In the genomic region with DNA sequence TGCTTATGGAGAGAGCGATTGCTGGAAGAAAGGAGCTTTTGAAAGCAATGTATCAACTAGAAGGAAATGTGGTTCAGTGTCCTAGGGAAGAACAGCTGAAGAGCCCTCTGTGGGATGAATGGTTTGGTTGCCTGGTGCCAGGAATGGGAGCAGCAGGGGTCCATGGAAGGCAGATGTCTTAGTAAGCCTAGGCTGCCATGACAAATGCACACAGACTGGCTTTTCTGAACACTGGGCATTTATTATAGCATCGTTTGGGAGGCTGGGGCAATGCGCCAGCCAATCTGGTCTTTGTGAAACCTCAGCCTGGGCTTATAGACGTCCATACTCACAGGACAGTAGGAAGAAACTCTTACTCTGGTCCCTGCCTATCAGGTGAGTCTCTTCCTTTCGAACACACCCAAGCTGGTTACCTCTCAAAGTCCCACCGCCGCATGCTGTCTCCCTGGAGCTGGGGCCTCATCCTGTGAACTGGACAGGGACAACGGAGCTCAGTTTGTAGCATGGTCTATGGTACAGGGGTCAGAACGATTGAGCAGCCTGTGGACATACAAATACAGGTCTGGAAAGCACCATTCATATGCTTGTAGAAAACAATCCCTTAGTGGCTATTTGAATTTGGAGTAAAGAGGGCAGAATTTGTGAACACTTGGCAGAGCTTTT, we compare ENCODE assay signal across 14 mouse cellular contexts.
DNase-seq lines count a peak whose midpoint lies in the region.
"Had no signal": no experiment of that assay in that cellular context is flagged by ENCODE, and none has a peak within 500 bp of the region (broad histone marks: within the 10 kb centered on the region; RNA-seq: fewer than 3 reads in every experiment).

No protein-coding gene starts in this region.

- peak; percentile 69 for DNase-seq in heart, adult 11 months
- DNase-seq in heart, postnatal 36 days = no peak
- DNase-seq in brain, adult 2 months (ENCODE audit: low read depth, low spot score) = peak; percentile 70
- DNase-seq in cerebellum, postnatal 36 days = peak; percentile 62 to 71
- peak; percentile 45 for DNase-seq in mesoderm, embryonic 11.5 days (ENCODE audit: low read depth, low spot score)
- no peak for DNase-seq in left cerebral cortex, postnatal 10 days (ENCODE audit: extremely low spot score in 1 of 2, low spot score in 2 of 2)
- DNase-seq in liver = no peak
- no peak for DNase-seq in limb, embryonic 10.5 days (ENCODE audit: low spot score)
- DNase-seq: gastrocnemius, postnatal 10 days; kidney, adult 18-20 months; lung, embryonic 14.5 days; right cerebral cortex, postnatal 14 days had no signal

- H3K4me3 ChIP-seq in limb, embryonic 10.5 days = no peak overlapping the region
- H3K4me3 ChIP-seq: limb, embryonic 13.5 days had no signal

- H3K36me3 ChIP-seq in limb, embryonic 10.5 days = no peaks in the 10 kb centered on the region
- H3K36me3 ChIP-seq: G1E; limb, embryonic 13.5 days had no signal

- H3K27ac ChIP-seq in limb, embryonic 10.5 days = no peak overlapping the region
- H3K27ac ChIP-seq: limb, embryonic 13.5 days had no signal

- intact Hi-C loops in heart, postnatal 36 days (cut with DNase I) = no loop called here
- intact Hi-C loops in left cerebral cortex, postnatal 10 days (cut with DNase I) = no loop called here

- H3K9me3 ChIP-seq in limb, embryonic 10.5 days (replicated peaks) = no peaks in the 10 kb centered on the region
- H3K9me3 ChIP-seq: limb, embryonic 13.5 days had no signal

- WGBS in limb, embryonic 10.5 days = 89% methylated on average over 9 of the region's 9 CpGs

- H3K27me3 ChIP-seq in limb, embryonic 10.5 days (ENCODE audit: low read depth, poor library complexity, severe bottlenecking) = no peaks in the 10 kb centered on the region
- H3K27me3 ChIP-seq: limb, embryonic 13.5 days had no signal

- peaks cover 9% of the 10 kb centered on the region for H3K4me1 ChIP-seq in limb, embryonic 10.5 days

Comparison
In these comparisons a context has a peak if more than half of its experiments do, and no peak if none do; other contexts are left out.
1. DNase-seq: peak in heart, adult 11 months (single experiment), brain, adult 2 months (single experiment), cerebellum, postnatal 36 days (2 of 2) and mesoderm, embryonic 11.5 days (single experiment); none in heart, postnatal 36 days (0 of 2), left cerebral cortex, postnatal 10 days (0 of 2), liver (single experiment) and limb, embryonic 10.5 days (single experiment).